ENCODE assay signal across 11 mouse cellular contexts in genomic region chr7:67425581-67425980, GRCm38 (mm10). TPM values are rescaled to one million over a fixed set of nuclear protein-coding genes. Genes with fewer than 3 reads are reported as not detected.
DNase-seq lines count a peak whose midpoint lies in the region; ATAC-seq and TF ChIP-seq lines count a peak whose summit lies in the region.
"Had no signal": no experiment of that assay in that cellular context is flagged by ENCODE, and none has a peak within 500 bp of the region (broad histone marks: within the 10 kb centered on the region; RNA-seq: fewer than 3 reads in every experiment).

No protein-coding gene starts in this region.

- H3K4me1 ChIP-seq in heart, embryonic 11.5 days (ENCODE audit: control insufficient read depth, insufficient read depth, low read length) = peaks cover 19% of the 10 kb centered on the region
- peaks cover 7% of the 10 kb centered on the region; the same call in 1 of the 2 replicates for H3K4me1 ChIP-seq in liver, adult 2 months (ENCODE audit: control insufficient read depth, insufficient read depth, low read length)
- H3K4me1 ChIP-seq in liver, embryonic 12.5 days = 0 out of 2 replicates have a peak, but pooled peaks cover 16% of the 10 kb centered on the region

- no peak for TF ChIP-seq POLR2A in liver, adult 2 months (IDR thresholded peaks at IDR 0.05; ENCODE audit: extremely low read depth, insufficient read depth, low read length)

- ATAC-seq in heart, embryonic 11.5 days (replicated peaks; ENCODE audit: insufficient number of reproducible peaks, low FRiP score, low TSS enrichment) = no peak
- ATAC-seq in liver, embryonic 12.5 days = no peak
- ATAC-seq in granulocyte monocyte progenitor cell, adult 5-6 weeks (replicated peaks; ENCODE audit: poor library complexity, severe bottlenecking) = peak; percentile 92

- no peak overlapping the region for H3K4me2 ChIP-seq in heart, embryonic 11.5 days
- H3K4me2 ChIP-seq in liver, embryonic 12.5 days = no peak overlapping the region
- H3K4me2 ChIP-seq: midbrain, embryonic 12.5 days had no signal

- no peak overlapping the region for H3K27ac ChIP-seq in heart, embryonic 11.5 days (ENCODE audit: low read depth, low read length)
- peak overlapping the region; percentile 48 for H3K27ac ChIP-seq in liver, adult 2 months (replicated peaks; ENCODE audit: insufficient read depth, low read depth, low read length)
- H3K27ac ChIP-seq in liver, embryonic 12.5 days = no peak overlapping the region
- H3K27ac ChIP-seq: midbrain, embryonic 12.5 days had no signal

- DNase-seq in heart, adult 11 months = peak; percentile 96
- peak; percentile 20 for DNase-seq in liver, adult 2 months (ENCODE audit: extremely low read depth, low read depth, low spot score)
- DNase-seq in natural killer cell, adult 2 months (ENCODE audit: low spot score in 2 of 2) = peak; percentile 36 to 54
- no peak for DNase-seq in left cerebral cortex, adult 8-10 months (ENCODE audit: low spot score in 2 of 2)
- no peak for DNase-seq in gastrocnemius, postnatal 10 days
- DNase-seq: gastrocnemius, postnatal 14 days; left cerebral cortex, postnatal 4 days had no signal

- 42% methylated on average over 1 of the region's 1 CpGs for WGBS in heart, embryonic 11.5 days (ENCODE audit: insufficient replicate concordance)
- WGBS in liver, adult 2 months = 63% methylated on average over 1 of the region's 1 CpGs
- WGBS in liver, embryonic 12.5 days (ENCODE audit: insufficient replicate concordance) = 6% methylated on average over 1 of the region's 1 CpGs

- no peaks in the 10 kb centered on the region for H3K36me3 ChIP-seq in heart, embryonic 11.5 days (ENCODE audit: control insufficient read depth, insufficient read depth, low read length)
- H3K36me3 ChIP-seq in liver, adult 2 months (ENCODE audit: control insufficient read depth, insufficient read depth, low read length) = no peaks in the 10 kb centered on the region
- H3K36me3 ChIP-seq in liver, embryonic 12.5 days = no peaks in the 10 kb centered on the region
- H3K36me3 ChIP-seq: midbrain, embryonic 12.5 days had no signal

- H3K9me3 ChIP-seq in heart, embryonic 11.5 days (replicated peaks; ENCODE audit: control insufficient read depth, low read length) = no peaks in the 10 kb centered on the region
- H3K9me3 ChIP-seq in liver, embryonic 12.5 days (replicated peaks) = no peaks in the 10 kb centered on the region
- H3K9me3 ChIP-seq: midbrain, embryonic 12.5 days had no signal

- H3K79me2 ChIP-seq in liver, adult 2 months (ENCODE audit: control insufficient read depth, insufficient read depth, low read length) = no peaks in the 10 kb centered on the region

- no peaks in the 10 kb centered on the region for H3K27me3 ChIP-seq in heart, embryonic 11.5 days (ENCODE audit: control insufficient read depth, insufficient read depth, low read length)
- H3K27me3 ChIP-seq in liver, adult 2 months (ENCODE audit: control insufficient read depth, insufficient read depth, low read length) = no peaks in the 10 kb centered on the region
- H3K27me3 ChIP-seq in liver, embryonic 12.5 days (replicated peaks) = no peaks in the 10 kb centered on the region
- H3K27me3 ChIP-seq: midbrain, embryonic 12.5 days had no signal

- no peak for TF ChIP-seq CTCF in liver, adult 2 months (IDR thresholded peaks at IDR 0.05; ENCODE audit: low read depth, low read length)

- no peak overlapping the region for H3K9ac ChIP-seq in heart, embryonic 11.5 days (ENCODE audit: low read depth, low read length)
- no peak overlapping the region for H3K9ac ChIP-seq in liver, adult 2 months (ENCODE audit: low read depth, low read length)
- no peak overlapping the region for H3K9ac ChIP-seq in liver, embryonic 12.5 days
- H3K9ac ChIP-seq: midbrain, embryonic 12.5 days had no signal

- H3K4me3 ChIP-seq in heart, embryonic 11.5 days (ENCODE audit: low read depth, low read length) = no peak overlapping the region
- H3K4me3 ChIP-seq in liver, adult 2 months (ENCODE audit: insufficient read depth, low read depth, low read length) = no peak overlapping the region
- H3K4me3 ChIP-seq in liver, embryonic 12.5 days = no peak overlapping the region
- H3K4me3 ChIP-seq: midbrain, embryonic 12.5 days had no signal

RNA-seq across cellular contexts. Expression of gene Mef2a, which starts 52.9 kb away (rescaled TPM):
- polyA plus RNA-seq in heart, embryonic 11.5 days (2014; fragmentation: Nextera tagmentation; extraction: Ambion mirVana) = 66.4 and 72.5 TPM in 2 replicates
- total RNA-seq in liver, adult 2 months (2014; rRNA removed) = 22.7 and 24.8 TPM in 2 replicates
- polyA plus RNA-seq in liver, adult 2 months (2012; rRNA removed) = 5.5 and 12.0 TPM in 2 replicates
- polyA plus RNA-seq in liver, embryonic 12.5 days (2016; fragmentation: Nextera tagmentation; extraction: Ambion mirVana) = 15.0 and 16.6 TPM in 2 replicates
- total RNA-seq in granulocyte monocyte progenitor cell, adult 5-6 weeks (2014; fragmentation: Nextera tagmentation) = 28.6 and 31.9 TPM in 2 replicates
- 20.5 and 21.2 TPM in 2 replicates for total RNA-seq in granulocyte monocyte progenitor cell, adult 5-6 weeks (2017)
- 100 to 1,000 TPM; 122 to 131 (median 125) TPM for total RNA-seq in left cerebral cortex, adult 8-10 months (2022)
- 100 to 1,000 TPM in 1 of 2 experiments, 10 to 100 TPM in 1; 94.8 to 104 TPM for total RNA-seq in gastrocnemius, postnatal 10 days (2021)

Comparison
In these comparisons a context has a peak if more than half of its experiments do, and no peak if none do; other contexts are left out.
1. DNase-seq: peak in heart, adult 11 months (single experiment), liver, adult 2 months (single experiment) and natural killer cell, adult 2 months (2 of 2); none in left cerebral cortex, adult 8-10 months (0 of 2) and gastrocnemius, postnatal 10 days (single experiment).